Mouse (Mus musculus) spleen, postnatal 36 days (tissue): ENCODE measurements around the gene Dbt.
A peak's percentile ranks its signal among the peaks of the same experiment; 100 is the strongest.
"Not testable (repeated sequence)": the region's sequence is repeated elsewhere in the genome, so short reads cannot be mapped to it uniquely, and the experiment has no call there.

Experiments used
- DNase-seq, 2 experiments: peaks; one replicate each; pipeline ENCODE4 v3.0.0; 2022; ENCODE audit warnings: low spot score in 2 of 2, mixed read lengths in 1 of 2

Gene Dbt

DNA sequence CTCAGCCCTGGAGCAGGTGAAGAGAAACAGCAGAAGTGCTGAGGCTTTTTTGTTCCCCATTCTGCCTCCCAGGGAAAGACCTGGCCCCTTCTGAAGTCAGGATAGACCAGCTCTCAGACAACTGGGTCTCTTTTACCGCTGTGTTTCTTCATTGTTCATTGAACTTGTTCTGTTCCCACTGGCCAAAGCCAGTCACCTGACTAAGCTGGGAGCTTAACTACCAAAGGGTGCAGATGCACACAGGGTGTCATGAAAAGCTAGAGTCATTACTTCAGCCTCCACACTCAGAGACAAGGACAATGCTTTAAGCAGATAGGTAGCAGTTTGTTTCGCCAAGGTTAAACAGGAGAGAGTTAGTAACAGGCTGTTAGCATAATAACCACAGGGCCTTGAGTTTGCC lies 29.2 kb downstream of the Dbt start:
- no peak for DNase-seq

- no peak for DNase-seq
These were observed 29.7 kb downstream of the Dbt start for GRCm38 (mm10) chr3:116542532-116542931.

- DNase-seq, result no peak
These were observed 34.6 kb downstream of the Dbt start for GRCm38 (mm10) chr3:116547430-116547829.

DNA sequence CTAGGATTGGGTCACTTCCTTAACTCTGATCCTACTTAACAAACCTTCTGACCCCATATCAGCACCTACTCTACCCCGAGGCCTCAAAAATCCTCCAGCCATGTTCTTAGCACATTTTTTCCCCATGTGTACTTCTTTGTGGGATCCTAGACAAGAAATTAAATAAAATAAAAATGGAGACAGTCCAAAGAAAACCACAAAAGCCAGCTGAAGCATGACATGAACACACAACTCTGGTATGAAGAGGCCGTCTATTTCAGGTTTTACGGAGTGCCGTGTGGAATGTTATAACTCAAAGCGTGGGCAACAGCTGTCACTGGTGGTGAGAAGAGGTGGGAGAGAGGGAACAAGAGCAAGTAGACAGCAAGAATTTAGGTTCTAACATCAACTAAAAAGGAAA lies 38.5 kb downstream of the Dbt start:
- DNase-seq, result no peak

- not testable (repeated sequence) for DNase-seq
These were observed 48.4 kb downstream of the Dbt start for GRCm38 (mm10) chr3:116561315-116561714.

- peak; percentile 10 to 41 for DNase-seq
These were observed 49.7 kb downstream of the Dbt start, which contains the start of gene Lrrc39 for GRCm38 (mm10) chr3:116562408-116563094. Lrrc39 (plus strand) TSS chr3:116562973.

GRCm38 (mm10) chr3:116563095-116563492 lies 50.2 kb downstream of the Dbt start:
- DNase-seq, result no peak

DNA sequence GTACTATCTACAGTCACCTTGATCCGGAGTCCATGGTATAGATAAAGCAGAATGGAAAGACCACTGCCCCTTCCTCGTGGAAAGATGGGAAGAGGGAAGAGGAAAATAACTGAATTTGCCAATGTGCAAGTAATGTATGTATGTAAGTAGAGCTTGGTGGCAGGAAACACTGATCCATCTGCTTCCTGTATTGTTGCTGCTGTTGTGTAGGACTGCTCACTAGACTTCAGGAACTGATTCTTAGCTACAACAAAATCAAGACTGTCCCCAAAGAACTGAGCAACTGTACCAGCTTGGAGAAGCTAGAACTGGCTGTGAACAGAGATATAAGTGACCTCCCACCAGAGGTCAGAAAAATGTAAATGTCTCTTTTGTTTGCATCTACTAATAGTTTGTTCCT lies 57.8 kb downstream of the Dbt start:
- no peak for DNase-seq

DNA sequence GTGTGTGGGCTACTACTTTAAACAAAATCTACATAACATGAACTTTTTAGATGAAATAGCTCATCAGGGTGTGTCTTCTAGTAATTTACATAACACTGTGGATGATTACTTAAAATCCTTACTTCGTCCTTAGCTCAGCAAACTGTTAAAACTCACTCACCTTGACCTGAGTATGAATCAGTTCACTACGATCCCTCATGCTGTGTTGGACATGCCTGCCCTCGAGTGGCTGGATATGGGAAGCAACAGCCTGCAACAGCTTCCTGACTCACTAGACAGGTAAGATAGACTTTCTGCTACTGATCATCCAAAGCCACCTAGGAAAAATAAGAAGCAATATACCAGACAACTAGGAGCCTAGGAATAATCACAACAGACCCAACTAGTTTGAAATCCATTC lies 64.4 kb downstream of the Dbt start:
- DNase-seq, result no peak

GRCm38 (mm10) chr3:116582201-116582600 lies 69.3 kb downstream of the Dbt start:
- no peak for DNase-seq

DNA sequence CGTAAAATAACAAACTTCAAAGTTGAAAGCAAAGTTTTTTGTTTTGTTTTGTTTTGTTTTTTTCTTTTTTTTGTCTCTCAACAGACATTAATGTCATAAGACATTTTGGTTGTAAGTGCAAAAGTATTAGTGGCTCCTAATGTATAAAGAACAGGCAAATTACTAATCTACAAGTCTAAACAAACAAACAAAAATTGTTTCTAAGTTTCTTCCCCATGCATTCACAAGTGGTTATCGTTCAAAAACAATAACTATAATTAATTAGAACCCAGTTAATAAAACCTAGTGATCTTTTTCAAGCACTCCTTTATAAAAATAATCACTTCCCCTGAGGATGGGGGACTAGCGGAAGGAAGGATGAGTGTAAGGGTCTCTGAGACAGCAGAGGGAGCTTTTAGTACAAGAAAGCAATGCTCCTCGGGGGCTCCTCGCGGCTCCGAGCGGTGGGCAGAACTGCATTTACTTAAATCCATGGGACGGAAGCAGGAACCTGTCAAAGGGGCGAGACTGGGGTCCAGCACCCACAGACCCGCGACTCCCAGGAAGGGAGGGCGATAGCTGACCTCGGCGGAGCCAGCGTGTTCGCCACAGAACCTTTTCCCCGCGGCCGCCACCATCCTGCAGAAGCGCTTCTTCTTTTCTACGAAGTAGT lies 81.3 kb downstream of the Dbt start:
- no peak for DNase-seq

DNA sequence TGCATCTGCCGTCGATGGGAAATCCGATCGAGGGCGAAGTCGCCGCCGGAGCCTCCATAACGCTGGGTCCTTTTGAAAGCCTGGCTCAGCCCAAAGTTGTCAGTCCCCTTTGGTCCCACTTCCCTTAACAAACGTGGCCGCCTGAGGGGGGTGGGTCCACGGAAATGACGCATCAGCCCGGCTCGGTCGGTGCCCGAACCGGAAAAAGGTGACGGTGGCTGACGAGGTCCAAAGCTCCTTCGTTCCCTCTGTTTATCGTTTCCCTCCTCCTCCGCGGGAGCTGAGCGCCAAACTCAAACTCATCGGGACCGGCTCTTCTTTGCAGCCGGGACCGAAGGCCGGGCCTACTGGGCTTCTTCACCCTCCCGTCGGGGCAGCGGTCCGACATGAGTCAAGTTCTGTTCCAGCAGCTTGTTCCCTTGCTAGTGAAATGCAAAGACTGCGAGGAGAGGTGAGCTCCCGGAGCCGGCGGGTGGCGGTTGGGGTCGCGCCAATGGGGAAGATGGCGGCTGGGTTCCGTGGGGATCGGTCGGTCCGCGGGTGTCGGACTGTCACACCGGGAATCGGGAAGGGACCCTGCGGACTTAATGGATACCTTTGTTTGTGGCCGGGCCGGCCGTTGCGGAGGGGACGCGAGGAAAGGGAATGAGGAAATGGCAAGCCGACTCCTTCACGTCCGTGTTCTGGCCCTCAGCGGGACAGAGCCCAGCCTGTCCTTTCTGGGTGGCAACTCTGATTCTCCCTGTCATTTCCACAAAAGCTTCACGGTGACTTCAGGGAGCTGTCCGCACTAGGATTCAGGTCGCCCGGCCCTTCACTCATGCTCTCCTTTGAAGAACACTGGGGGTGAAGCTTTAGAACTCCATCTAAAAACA lies 82.1 kb downstream of the Dbt start, which contains the start of gene Sass6:
Sass6 (plus strand) TSS at position 255 of the 875 bp plus-strand sequence.
- peak; percentile 94 to 95 for DNase-seq

DNA sequence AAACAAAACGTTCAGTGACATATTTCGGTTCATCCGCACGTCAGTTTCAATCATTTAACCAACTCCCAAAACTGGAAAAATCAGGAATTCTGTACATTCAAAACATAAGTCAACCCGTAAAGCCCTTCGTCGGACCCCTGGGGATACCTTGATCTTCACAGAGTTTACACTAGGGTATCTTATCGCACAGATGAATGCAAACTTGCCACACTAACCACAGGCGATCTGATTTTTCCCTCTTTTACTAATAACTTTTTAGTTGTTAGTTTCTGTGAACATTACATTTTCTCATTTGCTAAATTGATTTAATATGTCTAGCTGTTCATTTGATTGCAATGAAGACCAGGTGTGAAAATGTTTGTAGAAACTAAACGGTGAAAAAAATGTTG lies 82.7 kb downstream of the Dbt start:
- DNase-seq, result no peak
